Mouse (Mus musculus) embryonic facial prominence, embryonic 10.5 days (tissue): ENCODE measurements at regions not wholly inside any gene's neighbourhood (a gene's known extent, or its start where the extent isn't known, plus 50 kb on each side); places are given as distances from the start of the nearest gene placed in this dataset.

ENCODE experiments used
- DNase-seq: peaks from one replicate; pipeline ENCODE4 v3.0.0-alpha.2; 2017; ENCODE audit warnings: low spot score
- H3K27ac ChIP-seq: fragments of 300-500 bp; sonication (generic); replicated peaks from 2 replicates; pipeline ENCODE4 v1.5.1; 2016; ENCODE audit warnings: mild to moderate bottlenecking
- H3K27me3 ChIP-seq: fragments of 300-500 bp; sonication (generic); replicated peaks from 2 replicates; pipeline ENCODE4 v1.6.1; 2016; ENCODE audit warnings: low read depth, mild to moderate bottlenecking; ENCODE audit not compliant: poor library complexity, severe bottlenecking
- H3K36me3 ChIP-seq: fragments of 300-500 bp; sonication (generic); replicated peaks from 2 replicates; pipeline ENCODE4 v1.6.1; 2016; ENCODE audit warnings: mild to moderate bottlenecking, moderate library complexity
- H3K4me1 ChIP-seq: fragments of 300-500 bp; sonication (generic); 2 replicates; pipeline ENCODE4 v1.6.1; 2016
- H3K4me3 ChIP-seq: fragments of 300-500 bp; sonication (generic); 2 replicates; pipeline ENCODE4 v1.5.1; 2016; ENCODE audit warnings: mild to moderate bottlenecking, moderate library complexity
- H3K9me3 ChIP-seq: fragments of 300-500 bp; sonication (generic); 2 replicates; pipeline ENCODE4 v1.6.1; 2016; ENCODE audit warnings: mild to moderate bottlenecking
- WGBS: fragments of 180-500 bp; shearing (Covaris S2); methylation state at CpG from one replicate; pipeline ENCODE4 v1.1.7; 2016; 5-methylcytosine and 5-hydroxymethylcytosine counted together

- H3K27me3 ChIP-seq, result no peaks in the 10 kb centered on the region
- no peaks in the 10 kb centered on the region for H3K36me3 ChIP-seq
- no peak overlapping the region for H3K4me3 ChIP-seq
- WGBS, result 81% methylated on average over 2 of the region's 2 CpGs
- H3K27ac ChIP-seq, result no peak overlapping the region
- H3K4me1 ChIP-seq, result no peaks in the 10 kb centered on the region
- no peak for DNase-seq
- peaks cover 27% of the 10 kb centered on the region; the same call in 1 of the 2 replicates for H3K9me3 ChIP-seq
Observed at GRCm38 (mm10) chr16:30900121-30900520, 181.1 kb downstream of the Xxylt1 start.

DNA sequence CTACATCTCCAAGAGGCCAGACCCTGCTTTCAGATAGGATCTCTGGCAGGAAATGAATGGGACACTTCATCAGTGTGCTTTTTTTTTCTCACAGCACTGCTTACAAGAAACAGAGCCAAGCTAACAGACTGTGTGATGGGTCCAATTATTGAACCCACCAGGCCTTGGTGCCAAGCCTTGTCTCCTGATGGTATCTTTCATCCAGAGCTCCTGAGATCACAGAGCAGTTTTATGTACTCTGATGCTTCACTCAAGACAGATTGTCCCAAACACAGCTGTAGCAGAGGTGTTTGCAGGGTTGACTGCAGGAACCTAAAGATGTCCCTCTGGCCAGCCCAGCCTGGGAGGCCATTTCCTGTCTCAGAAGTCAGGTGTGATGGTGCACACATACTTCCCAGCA, 179.9 kb downstream of the Xxylt1 start:
- DNase-seq, result no peak
- no peaks in the 10 kb centered on the region for H3K4me1 ChIP-seq

More for the DNA sequence above, 179.9 kb downstream of the Xxylt1 start:
- Histone ChIP-seq H3K27ac (no peak overlapping the region), H3K9me3 (peaks cover 27% of the 10 kb centered on the region; the same call in 1 of the 2 replicates), H3K27me3 (no peaks in the 10 kb centered on the region), H3K4me3 (no peak overlapping the region), H3K36me3 (no peaks in the 10 kb centered on the region)
